Mouse (Mus musculus) spleen, adult 2 months (tissue): ENCODE results near the gene Gadd45b. TPM values are rescaled to one million over a fixed set of nuclear protein-coding genes. Genes with fewer than 3 reads are reported as not detected.

Source experiments
- DNase-seq, 2 experiments: peaks; one replicate each; pipeline versions ENCODE4 v3.0.0 to v3.0.0-alpha.2; 2012 to 2021; ENCODE audit warnings: low spot score in 2 of 2, low read depth in 1 of 2
- H3K27ac ChIP-seq: fragments of 200-500 bp; 2 replicates; pipeline ENCODE4 v1.5.1; 2012; ENCODE audit warnings: low read length, inconsistent platforms; ENCODE audit not compliant: insufficient read depth
- H3K27me3 ChIP-seq: fragments of 200-500 bp; 2 replicates; pipeline ENCODE4 v1.6.1; 2012; ENCODE audit warnings: mild to moderate bottlenecking, moderate library complexity, low read length, inconsistent platforms; ENCODE audit not compliant: control insufficient read depth, insufficient read depth
- H3K36me3 ChIP-seq: fragments of 200-500 bp; 2 replicates; pipeline ENCODE4 v1.6.1; 2012; ENCODE audit warnings: mild to moderate bottlenecking, low read length, inconsistent platforms; ENCODE audit not compliant: control insufficient read depth, insufficient read depth
- H3K4me1 ChIP-seq: fragments of 200-500 bp; 2 replicates; pipeline ENCODE4 v1.6.1; 2011; ENCODE audit warnings: inconsistent platforms; ENCODE audit not compliant: control insufficient read depth, insufficient read depth, insufficient read length
- H3K4me3 ChIP-seq: fragments of 200-500 bp; 2 replicates; pipeline ENCODE4 v1.5.1; 2011; ENCODE audit warnings: mild to moderate bottlenecking, inconsistent platforms; ENCODE audit not compliant: insufficient read depth, insufficient read length; ENCODE audit errors: extremely low read depth
- CTCF ChIP-seq: fragments of 200-500 bp; IDR thresholded peaks from 2 replicates; pipeline ENCODE4 v1.5.1; 2011; ENCODE audit warnings: mild to moderate bottlenecking, inconsistent platforms; ENCODE audit not compliant: insufficient read depth, insufficient read length, insufficient replicate concordance; ENCODE audit errors: extremely low read depth
- POLR2A ChIP-seq: fragments of 200-500 bp; IDR thresholded peaks from 2 replicates; pipeline ENCODE4 v1.6.1; 2011; ENCODE audit warnings: low read depth, low read length, inconsistent platforms
- WGBS: fragments of 180-500 bp; shearing (Covaris S2); methylation state at CpG from one replicate; pipeline ENCODE4 v1.1.7; 2018; 5-methylcytosine and 5-hydroxymethylcytosine counted together
- polyA plus RNA-seq: library from polyadenylated mRNA; depleted of rRNA; stranded (reverse); fragments of >200 nt; gene quantifications from 2 replicates; pipeline ENCODE4 v1.2.3, GENCODE M21; 2012

The Gadd45b gene
- polyA plus RNA-seq, 1 experiment = 35.7 TPM

DNA sequence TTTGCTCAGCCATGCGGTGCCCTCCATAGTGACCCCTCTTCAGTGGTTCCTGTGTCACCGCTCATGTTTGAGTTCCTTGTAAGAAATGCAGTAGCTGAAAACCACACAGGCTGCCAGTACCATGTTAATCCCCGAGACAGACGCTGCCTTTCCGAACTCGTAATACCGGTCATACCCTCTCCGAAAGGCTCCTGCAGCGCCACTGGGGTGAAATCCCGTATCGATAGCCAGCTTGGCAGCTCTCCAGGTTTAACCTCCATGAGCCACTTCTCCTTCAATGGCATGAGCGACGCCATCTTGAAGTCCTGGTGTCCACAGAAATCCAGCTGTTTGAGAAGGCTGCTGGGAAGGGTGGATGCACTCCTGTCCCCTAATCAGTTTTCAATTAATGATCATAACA lies 24.5 kb downstream of the Gadd45b start:
- no peaks in the 10 kb centered on the region for H3K36me3 ChIP-seq
- no peak overlapping the region for H3K27ac ChIP-seq
- no peak for DNase-seq
- H3K4me3 ChIP-seq = no peak overlapping the region
- no peaks in the 10 kb centered on the region for H3K27me3 ChIP-seq
- 92% methylated on average over 13 of the region's 13 CpGs for WGBS
- no peaks in the 10 kb centered on the region for H3K4me1 ChIP-seq
- TF ChIP-seq POLR2A (no peak), CTCF (no peak)

DNA sequence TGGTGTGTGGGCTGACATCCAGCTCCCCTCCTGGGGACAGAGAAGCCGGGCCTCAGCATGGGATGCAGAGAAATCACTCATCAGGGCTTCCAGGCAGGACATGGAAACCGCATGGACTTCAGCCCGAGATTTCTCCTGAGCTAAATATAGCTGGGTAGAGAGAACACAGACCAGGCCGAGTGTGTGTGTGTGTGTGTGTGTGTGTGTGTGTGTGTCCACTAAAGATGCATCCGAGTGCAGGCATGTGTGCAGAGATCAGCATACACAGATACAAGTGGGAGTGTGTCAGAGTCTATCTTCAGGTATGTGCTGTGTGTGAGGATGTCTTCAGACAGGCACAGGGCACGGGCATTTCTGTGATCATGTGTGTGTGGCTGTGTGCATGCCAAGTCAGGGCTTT lies 25.0 kb downstream of the Gadd45b start:
- DNase-seq = no peak
- TF ChIP-seq CTCF = no peak
- TF ChIP-seq POLR2A = no peak
- Histone ChIP-seq H3K36me3 (no peaks in the 10 kb centered on the region), H3K4me1 (no peaks in the 10 kb centered on the region), H3K4me3 (no peak overlapping the region), H3K27ac (no peak overlapping the region), H3K27me3 (no peaks in the 10 kb centered on the region)
- WGBS = 85% methylated on average over 6 of the region's 6 CpGs

DNA sequence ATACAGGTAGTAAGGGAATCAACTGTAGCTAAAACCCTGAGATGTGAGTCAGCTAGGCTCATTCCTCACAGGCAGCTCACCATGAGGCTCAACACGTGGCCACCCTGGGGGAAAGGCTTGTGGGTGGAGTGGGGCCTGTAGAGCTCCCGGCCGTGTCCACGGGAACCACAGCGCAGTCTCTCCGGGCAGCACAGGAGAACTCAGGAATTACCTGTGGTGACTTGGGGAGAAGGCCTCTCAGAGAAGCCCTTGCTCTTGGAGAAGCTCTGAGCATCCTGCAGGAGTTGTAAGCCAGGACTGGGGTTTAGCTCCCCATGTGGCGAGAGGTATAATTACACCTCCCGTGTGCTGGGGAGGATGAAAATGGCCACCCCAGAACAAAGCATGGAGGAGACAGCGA lies 25.7 kb downstream of the Gadd45b start:
- Histone ChIP-seq H3K27me3 (no peaks in the 10 kb centered on the region), H3K4me1 (no peaks in the 10 kb centered on the region), H3K36me3 (no peaks in the 10 kb centered on the region), H3K4me3 (no peak overlapping the region), H3K27ac (no peak overlapping the region)
- WGBS = 23% methylated on average over 9 of the region's 9 CpGs
- peak; percentile 42 to 57 for DNase-seq
- TF ChIP-seq CTCF = peak; percentile 75; the same call in 1 of the 2 replicates
- no peak for TF ChIP-seq POLR2A

DNA sequence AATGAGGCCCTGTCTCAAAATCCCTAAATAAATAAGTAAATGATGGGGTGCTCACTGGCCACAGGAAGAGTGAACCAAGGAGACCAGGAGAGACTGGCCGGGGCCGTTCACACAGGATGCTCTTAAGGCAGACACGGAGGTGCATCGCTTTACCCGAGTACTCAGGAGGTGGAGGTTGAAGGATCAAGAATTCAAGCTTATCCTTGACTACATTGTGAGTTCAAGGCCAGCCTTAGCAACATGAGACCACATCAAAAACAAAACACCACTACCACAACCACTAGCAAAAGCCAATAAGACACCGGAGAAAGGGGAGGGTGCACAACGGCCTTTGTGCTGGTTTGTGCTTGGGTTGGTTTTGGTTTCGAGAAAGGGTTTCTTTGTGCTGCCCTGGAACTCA lies 26.5 kb downstream of the Gadd45b start:
- DNase-seq = no peak
- TF ChIP-seq CTCF (no peak), POLR2A (no peak)
- no peak overlapping the region for H3K4me3 ChIP-seq
- no peaks in the 10 kb centered on the region for H3K36me3 ChIP-seq
- 0 out of 2 replicates have a peak, but pooled peaks cover under 1% of the 10 kb centered on the region for H3K27me3 ChIP-seq
- WGBS = 78% methylated on average over 8 of the region's 8 CpGs
- no peak overlapping the region for H3K27ac ChIP-seq
- no peaks in the 10 kb centered on the region for H3K4me1 ChIP-seq

GRCm38 (mm10) chr10:80956901-80957300 lies 27.0 kb downstream of the Gadd45b start:
- no peak overlapping the region for H3K4me3 ChIP-seq
- H3K27ac ChIP-seq = no peak overlapping the region
- WGBS = 93% methylated on average over 6 of the region's 6 CpGs
- TF ChIP-seq POLR2A (no peak), CTCF (no peak)
- no peaks in the 10 kb centered on the region for H3K4me1 ChIP-seq
- no peaks in the 10 kb centered on the region for H3K36me3 ChIP-seq
- DNase-seq = no peak
- 0 out of 2 replicates have a peak, but pooled peaks cover 1% of the 10 kb centered on the region for H3K27me3 ChIP-seq

DNA sequence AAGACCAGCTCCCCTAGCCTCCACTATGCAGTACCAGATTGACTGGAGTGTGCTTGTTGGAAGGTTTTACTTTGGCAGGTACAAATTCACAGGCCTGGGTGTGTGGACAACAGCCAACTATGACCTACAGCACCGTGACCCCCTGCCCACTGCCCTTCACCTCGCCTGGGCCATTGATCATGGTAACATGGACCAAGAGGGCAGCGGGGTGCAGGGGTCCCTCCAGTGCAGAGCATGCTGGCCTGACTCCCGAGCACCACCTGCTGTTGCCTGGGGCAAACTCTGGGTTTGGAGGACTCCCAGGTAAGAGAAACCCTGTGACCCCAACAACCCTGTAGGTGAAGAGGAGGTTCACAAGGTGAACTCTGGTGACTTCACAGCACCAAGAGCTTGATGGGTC lies 27.9 kb downstream of the Gadd45b start:
- Histone ChIP-seq H3K36me3 (no peaks in the 10 kb centered on the region), H3K27me3 (0 out of 2 replicates have a peak, but pooled peaks cover 1% of the 10 kb centered on the region), H3K27ac (no peak overlapping the region), H3K4me1 (no peaks in the 10 kb centered on the region), H3K4me3 (no peak overlapping the region)
- DNase-seq = no peak
- 86% methylated on average over 4 of the region's 4 CpGs for WGBS
- TF ChIP-seq CTCF = no peak
- no peak for TF ChIP-seq POLR2A

GRCm38 (mm10) chr10:80958979-80959637 lies 29.2 kb downstream of the Gadd45b start:
- no peak for DNase-seq
- Histone ChIP-seq H3K36me3 (no peaks in the 10 kb centered on the region), H3K4me3 (no peak overlapping the region), H3K4me1 (no peaks in the 10 kb centered on the region; the same call in 1 of the 2 replicates), H3K27me3 (0 out of 2 replicates have a peak, but pooled peaks cover 1% of the 10 kb centered on the region), H3K27ac (no peak overlapping the region)
- TF ChIP-seq POLR2A (no peak), CTCF (no peak)
- 90% methylated on average over 5 of the region's 5 CpGs for WGBS
